Mouse (Mus musculus): ENCODE measurements around the gene Atg2b. TPM values are rescaled to one million over a fixed set of nuclear protein-coding genes. Genes with fewer than 3 reads are reported as not detected.
A peak's percentile ranks its signal among the peaks of the same experiment; 100 is the strongest.

The Atg2b gene
- total and polyA plus RNA-seq, 2 experiments from 2014 or later = 9.1 to 43.5 TPM

DNA sequence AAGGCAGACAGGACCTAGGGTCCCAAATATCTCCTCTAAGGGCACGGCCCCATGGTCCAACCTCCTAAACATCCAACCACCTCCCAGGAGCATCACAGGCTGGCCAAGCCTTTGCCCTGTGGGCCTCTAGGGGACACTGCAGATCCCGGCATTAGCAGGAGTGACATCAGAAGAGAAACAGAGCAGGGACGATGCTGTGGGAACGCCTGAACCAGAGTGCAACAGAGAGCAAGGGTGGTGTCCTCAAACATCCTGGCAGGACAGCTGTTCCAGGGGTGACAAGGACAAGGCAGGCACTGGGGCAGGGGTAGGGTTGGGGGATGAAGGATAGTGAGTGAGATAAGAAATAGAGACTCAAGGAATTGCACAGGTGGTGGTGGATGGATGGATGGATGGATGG lies 78.1 kb downstream of the Atg2b start:
- Histone ChIP-seq H3K4me1 (ENCODE audit: insufficient read depth, low read length) (no peaks in the 10 kb centered on the region), H3K9me3 (ENCODE audit: low read length) (no peaks in the 10 kb centered on the region), H3K36me3 (ENCODE audit: insufficient read depth, low read length) (no peaks in the 10 kb centered on the region), H3K4me2 (ENCODE audit: low read depth, low read length, poor library complexity, severe bottlenecking) (no peak overlapping the region), H3K4me3 (ENCODE audit: low read depth, low read length) (no peak overlapping the region), H3K9ac (replicated peaks; ENCODE audit: low read length, poor library complexity, severe bottlenecking) (no peak overlapping the region), H3K27me3 (ENCODE audit: insufficient read depth, low read length) (no peaks in the 10 kb centered on the region), H3K27ac (ENCODE audit: low read depth, low read length) (no peak overlapping the region)
- 88% methylated on average over 4 of the region's 4 CpGs for WGBS
- ATAC-seq (ENCODE audit: low FRiP score) (no peak), DNase-seq (ENCODE audit: low spot score) (no peak)
- no peak for TF ChIP-seq CTCF (IDR thresholded peaks at IDR 0.05)

DNA sequence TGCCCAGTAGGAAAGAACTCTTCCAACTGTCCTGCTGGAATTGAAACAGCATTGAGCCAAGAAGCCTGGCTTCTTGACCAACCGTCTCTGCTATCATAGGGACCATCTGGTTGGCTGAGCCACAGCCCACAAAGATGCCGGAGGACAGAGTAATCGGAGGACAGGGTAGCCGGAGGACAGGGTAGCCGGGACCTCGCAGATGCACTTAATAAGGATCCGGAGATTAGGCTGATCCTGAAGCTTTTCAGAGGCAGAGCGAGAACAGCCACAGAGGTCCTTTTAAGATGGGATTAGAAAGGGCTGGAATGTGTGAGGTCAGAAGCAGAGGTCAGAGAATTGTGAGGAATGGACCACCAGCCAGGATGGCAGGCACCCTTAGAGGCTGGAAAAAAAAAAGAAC lies 79.8 kb downstream of the Atg2b start:
- Histone ChIP-seq H3K27me3 (ENCODE audit: insufficient read depth, low read length) (no peaks in the 10 kb centered on the region), H3K27ac (ENCODE audit: low read depth, low read length) (no peak overlapping the region), H3K36me3 (ENCODE audit: insufficient read depth, low read length) (no peaks in the 10 kb centered on the region), H3K4me3 (ENCODE audit: low read depth, low read length) (no peak overlapping the region), H3K9me3 (ENCODE audit: low read length) (no peaks in the 10 kb centered on the region), H3K4me2 (ENCODE audit: low read depth, low read length, poor library complexity, severe bottlenecking) (no peak overlapping the region), H3K9ac (replicated peaks; ENCODE audit: low read length, poor library complexity, severe bottlenecking) (no peak overlapping the region), H3K4me1 (ENCODE audit: insufficient read depth, low read length) (no peaks in the 10 kb centered on the region)
- ATAC-seq (ENCODE audit: low FRiP score) (no peak), DNase-seq (ENCODE audit: low spot score) (no peak)
- TF ChIP-seq CTCF (IDR thresholded peaks at IDR 0.05) = no peak
- 14% methylated on average over 8 of the region's 8 CpGs for WGBS

DNA sequence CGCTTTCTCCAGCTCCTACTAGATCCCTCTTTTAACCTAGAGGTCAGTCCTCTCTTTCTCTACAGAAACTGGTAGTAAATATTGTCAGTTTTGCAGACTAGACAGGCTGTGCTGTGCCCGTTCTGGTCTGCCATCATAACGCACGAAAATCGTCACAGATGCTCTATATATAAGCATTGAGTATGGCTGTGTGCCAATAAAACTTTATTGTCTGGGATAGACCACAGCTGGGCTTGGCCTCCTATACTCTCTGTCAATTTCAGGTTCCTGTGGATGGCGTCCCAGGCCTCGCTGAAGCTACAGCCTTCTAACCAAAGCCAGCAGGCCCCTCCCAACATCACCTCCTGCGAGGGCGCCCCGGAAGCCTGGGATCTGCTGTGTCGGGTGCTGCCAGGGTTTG lies 81.1 kb downstream of the Atg2b start:
- H3K4me3 ChIP-seq (ENCODE audit: low read depth, low read length) = no peak overlapping the region
- no peaks in the 10 kb centered on the region for H3K27me3 ChIP-seq (ENCODE audit: insufficient read depth, low read length)
- H3K4me2 ChIP-seq (ENCODE audit: low read depth, low read length, poor library complexity, severe bottlenecking) = no peak overlapping the region
- H3K36me3 ChIP-seq (ENCODE audit: insufficient read depth, low read length) = no peaks in the 10 kb centered on the region
- ATAC-seq (ENCODE audit: low FRiP score) = no peak
- no peak overlapping the region for H3K9ac ChIP-seq (replicated peaks; ENCODE audit: low read length, poor library complexity, severe bottlenecking)
- H3K9me3 ChIP-seq (ENCODE audit: low read length) = no peaks in the 10 kb centered on the region
- no peak overlapping the region for H3K27ac ChIP-seq (ENCODE audit: low read depth, low read length)
- no peak for TF ChIP-seq CTCF (IDR thresholded peaks at IDR 0.05)
- 96% methylated on average over 11 of the region's 11 CpGs for WGBS
- H3K4me1 ChIP-seq (ENCODE audit: insufficient read depth, low read length) = no peaks in the 10 kb centered on the region
- DNase-seq (ENCODE audit: low spot score) = no peak

- H3K4me3 ChIP-seq (ENCODE audit: low read depth, low read length) = no peak within 1 kb of the TSS
- no peak for DNase-seq (ENCODE audit: low spot score)
- H3K36me3 ChIP-seq (ENCODE audit: insufficient read depth, low read length) = no peaks in the 10 kb centered on the region
- H3K4me1 ChIP-seq (ENCODE audit: insufficient read depth, low read length) = no peaks in the 10 kb centered on the region
- no peaks in the 10 kb centered on the region for H3K27me3 ChIP-seq (ENCODE audit: insufficient read depth, low read length)
- H3K27ac ChIP-seq (ENCODE audit: low read depth, low read length) = no peak within 1 kb of the TSS
- TF ChIP-seq CTCF (IDR thresholded peaks at IDR 0.05) = no peak
- 82% methylated on average over 11 of the region's 11 CpGs for WGBS
- H3K9me3 ChIP-seq (ENCODE audit: low read length) = no peaks in the 10 kb centered on the region
- no peak for ATAC-seq (ENCODE audit: low FRiP score)
- no peak within 1 kb of the TSS for H3K4me2 ChIP-seq (ENCODE audit: low read depth, low read length, poor library complexity, severe bottlenecking)
- H3K9ac ChIP-seq (replicated peaks; ENCODE audit: low read length, poor library complexity, severe bottlenecking) = no peak within 1 kb of the TSS
Observed at GRCm38 (mm10) chr12:105602581-105603210, 82.3 kb downstream of the Atg2b start, which contains the start of gene Bdkrb1. Gene Bdkrb1 (plus strand): TSS chr12:105603085.

GRCm38 (mm10) chr12:105601586-105601985 lies 83.4 kb downstream of the Atg2b start:
- DNase-seq (ENCODE audit: low spot score) = peak; percentile 62
- Histone ChIP-seq H3K9me3 (ENCODE audit: low read length) (no peaks in the 10 kb centered on the region), H3K4me3 (ENCODE audit: low read depth, low read length) (no peak overlapping the region), H3K4me1 (ENCODE audit: insufficient read depth, low read length) (no peaks in the 10 kb centered on the region), H3K4me2 (ENCODE audit: low read depth, low read length, poor library complexity, severe bottlenecking) (no peak overlapping the region), H3K36me3 (ENCODE audit: insufficient read depth, low read length) (no peaks in the 10 kb centered on the region), H3K9ac (replicated peaks; ENCODE audit: low read length, poor library complexity, severe bottlenecking) (no peak overlapping the region), H3K27me3 (ENCODE audit: insufficient read depth, low read length) (no peaks in the 10 kb centered on the region), H3K27ac (ENCODE audit: low read depth, low read length) (no peak overlapping the region)
- no peak for ATAC-seq (ENCODE audit: low FRiP score)
- TF ChIP-seq CTCF (IDR thresholded peaks at IDR 0.05) = no peak
- WGBS = 31% methylated on average over 6 of the region's 6 CpGs

- H3K9me3 ChIP-seq (ENCODE audit: low read length) = no peaks in the 10 kb centered on the region
- no peaks in the 10 kb centered on the region for H3K4me1 ChIP-seq (ENCODE audit: insufficient read depth, low read length)
- no peak overlapping the region for H3K4me2 ChIP-seq (ENCODE audit: low read depth, low read length, poor library complexity, severe bottlenecking)
- no peak overlapping the region for H3K27ac ChIP-seq (ENCODE audit: low read depth, low read length)
- H3K9ac ChIP-seq (replicated peaks; ENCODE audit: low read length, poor library complexity, severe bottlenecking) = no peak overlapping the region
- H3K36me3 ChIP-seq (ENCODE audit: insufficient read depth, low read length) = no peaks in the 10 kb centered on the region
- H3K4me3 ChIP-seq (ENCODE audit: low read depth, low read length) = no peak overlapping the region
- no peaks in the 10 kb centered on the region for H3K27me3 ChIP-seq (ENCODE audit: insufficient read depth, low read length)
- ATAC-seq (ENCODE audit: low FRiP score) = no peak
- TF ChIP-seq CTCF (IDR thresholded peaks at IDR 0.05) = no peak
- DNase-seq (ENCODE audit: low spot score) = no peak
- 70% methylated on average over 5 of the region's 5 CpGs for WGBS
Observed at GRCm38 (mm10) chr12:105599098-105599497, 85.9 kb downstream of the Atg2b start.
